Mouse (Mus musculus): ENCODE measurements around the gene Cfap44. TPM values are rescaled to one million over a fixed set of nuclear protein-coding genes. Genes with fewer than 3 reads are reported as not detected.

Gene Cfap44
- polyA plus RNA-seq, 1 experiment: not detected

DNA sequence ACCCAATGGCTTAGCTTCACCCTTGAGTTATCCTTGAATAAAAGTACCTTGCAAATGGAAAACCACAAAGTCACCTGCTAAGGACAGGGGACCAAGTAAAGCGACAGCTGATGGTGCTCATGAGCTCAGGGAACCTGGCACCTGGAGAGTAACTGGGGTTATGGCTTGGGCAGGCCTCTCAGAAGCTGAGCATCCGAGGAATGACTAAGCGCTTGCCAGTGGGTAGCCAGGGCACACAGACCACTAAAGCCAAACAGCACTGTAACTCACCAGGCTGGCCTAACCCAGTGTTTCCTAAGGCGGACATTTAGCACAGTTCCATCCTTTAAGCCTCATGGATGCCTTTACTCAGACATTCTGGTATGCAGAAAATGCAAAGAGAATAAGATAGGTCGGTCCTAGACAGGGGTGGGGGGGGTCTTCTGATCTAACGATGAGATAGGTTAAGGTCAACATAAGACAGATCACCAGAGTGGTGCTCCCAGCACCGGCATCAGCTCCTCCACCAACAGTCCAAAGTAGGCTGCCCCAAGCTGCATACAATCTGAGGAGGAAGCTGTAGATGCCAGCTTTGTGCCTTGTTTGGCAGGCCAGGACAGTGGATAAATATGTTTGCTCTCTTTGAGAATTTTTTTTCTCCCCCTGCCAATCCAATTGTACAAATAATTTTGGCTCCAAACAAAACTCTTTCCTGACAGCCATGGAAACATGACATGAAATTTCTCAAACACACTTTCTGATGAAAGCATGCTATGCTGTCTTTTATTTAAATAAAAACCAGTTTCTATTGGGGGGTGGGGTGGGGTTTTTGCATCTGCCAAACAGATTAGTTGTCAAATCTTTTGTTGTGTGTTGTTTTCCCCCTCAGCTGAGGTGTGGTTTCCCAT lies 115.1 kb downstream of the Cfap44 start:
- no peaks in the 10 kb centered on the region for H3K27me3 ChIP-seq (ENCODE audit: control insufficient read depth, insufficient read depth, low read length)
- no peak overlapping the region for H3K4me3 ChIP-seq (ENCODE audit: extremely low read depth, insufficient read depth, insufficient read length)
- no peaks in the 10 kb centered on the region for H3K4me1 ChIP-seq (ENCODE audit: control insufficient read depth, insufficient read depth, insufficient read length)
- 89% methylated on average over 7 of the region's 7 CpGs for WGBS
- TF ChIP-seq POLR2A (IDR thresholded peaks at IDR 0.05; ENCODE audit: low read depth, low read length) (no peak), CTCF (IDR thresholded peaks at IDR 0.05; ENCODE audit: extremely low read depth, insufficient read depth, insufficient read length, insufficient replicate concordance) (no peak)
- DNase-seq (ENCODE audit: low read depth in 1 of 2, low spot score in 2 of 2): no peak
- no peak overlapping the region for H3K27ac ChIP-seq (ENCODE audit: insufficient read depth, low read length)
- no peaks in the 10 kb centered on the region for H3K36me3 ChIP-seq (ENCODE audit: control insufficient read depth, insufficient read depth, low read length)

DNA sequence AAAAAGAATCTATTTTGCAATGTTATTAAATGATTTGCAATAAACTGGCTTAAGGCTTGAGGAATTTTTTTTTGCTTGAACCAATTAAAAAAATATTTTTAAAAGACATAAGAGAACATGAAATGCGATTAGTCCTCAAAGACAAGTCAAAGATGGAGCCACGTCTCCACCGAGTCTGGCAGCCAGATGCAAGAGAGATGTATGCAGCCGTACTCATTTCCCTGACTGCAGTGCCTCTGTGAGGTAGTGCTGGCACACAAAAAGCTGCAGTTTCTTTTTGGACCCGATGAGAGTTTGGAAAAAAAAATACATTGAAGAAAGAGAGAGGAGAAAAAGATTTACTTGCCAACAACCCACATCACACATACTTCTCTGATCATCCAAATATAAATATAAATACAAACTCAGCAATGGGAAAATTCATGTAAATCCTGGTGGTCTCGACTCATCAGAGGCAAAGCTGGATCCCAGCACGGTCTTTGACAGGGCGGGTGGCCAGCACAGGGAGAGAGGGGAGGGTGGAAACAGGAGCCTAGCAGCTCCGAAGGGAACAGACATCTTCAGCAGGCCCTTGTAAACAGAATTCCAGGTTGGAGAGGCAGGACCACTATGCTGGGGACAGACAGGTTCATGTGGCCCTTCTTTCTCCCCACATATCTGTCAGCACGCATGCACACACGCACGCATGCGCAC lies 116.1 kb downstream of the Cfap44 start:
- WGBS: 90% methylated on average over 13 of the region's 13 CpGs
- TF ChIP-seq POLR2A (IDR thresholded peaks at IDR 0.05; ENCODE audit: low read depth, low read length): no peak
- TF ChIP-seq CTCF (IDR thresholded peaks at IDR 0.05; ENCODE audit: extremely low read depth, insufficient read depth, insufficient read length, insufficient replicate concordance): no peak
- Histone ChIP-seq H3K27me3 (ENCODE audit: control insufficient read depth, insufficient read depth, low read length) (no peaks in the 10 kb centered on the region), H3K27ac (ENCODE audit: insufficient read depth, low read length) (no peak overlapping the region), H3K4me1 (ENCODE audit: control insufficient read depth, insufficient read depth, insufficient read length) (no peaks in the 10 kb centered on the region), H3K4me3 (ENCODE audit: extremely low read depth, insufficient read depth, insufficient read length) (no peak overlapping the region), H3K36me3 (ENCODE audit: control insufficient read depth, insufficient read depth, low read length) (no peaks in the 10 kb centered on the region)
- DNase-seq (ENCODE audit: low read depth in 1 of 2, low spot score in 2 of 2): no peak

DNA sequence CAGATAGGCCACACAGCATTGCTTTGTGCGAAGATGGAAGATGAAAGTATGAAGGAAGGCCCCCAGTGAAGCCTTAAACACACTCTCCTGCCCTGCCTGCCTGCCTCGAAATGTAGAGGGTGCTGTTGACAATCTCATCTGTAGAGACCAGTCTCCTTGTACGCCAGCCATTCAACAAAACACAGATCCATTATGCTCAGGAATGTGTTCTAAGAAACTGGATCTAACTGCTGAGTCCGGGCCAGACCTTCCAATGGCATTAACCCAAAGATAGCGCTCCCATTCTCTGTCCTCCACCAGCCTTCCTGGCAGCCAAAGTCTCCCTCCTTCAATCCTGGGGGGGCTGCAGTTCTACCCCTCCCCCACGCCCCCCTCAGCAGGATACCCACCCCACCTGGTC lies 121.9 kb downstream of the Cfap44 start:
- no peak for DNase-seq (ENCODE audit: low read depth in 1 of 2, low spot score in 2 of 2)
- Histone ChIP-seq H3K4me1 (ENCODE audit: control insufficient read depth, insufficient read depth, insufficient read length) (no peaks in the 10 kb centered on the region), H3K27me3 (ENCODE audit: control insufficient read depth, insufficient read depth, low read length) (no peaks in the 10 kb centered on the region), H3K4me3 (ENCODE audit: extremely low read depth, insufficient read depth, insufficient read length) (no peak overlapping the region), H3K36me3 (ENCODE audit: control insufficient read depth, insufficient read depth, low read length) (no peaks in the 10 kb centered on the region), H3K27ac (ENCODE audit: insufficient read depth, low read length) (no peak overlapping the region)
- TF ChIP-seq CTCF (IDR thresholded peaks at IDR 0.05; ENCODE audit: extremely low read depth, insufficient read depth, insufficient read length, insufficient replicate concordance) (no peak), POLR2A (IDR thresholded peaks at IDR 0.05; ENCODE audit: low read depth, low read length) (no peak)
- WGBS: 87% methylated on average over 6 of the region's 6 CpGs

DNA sequence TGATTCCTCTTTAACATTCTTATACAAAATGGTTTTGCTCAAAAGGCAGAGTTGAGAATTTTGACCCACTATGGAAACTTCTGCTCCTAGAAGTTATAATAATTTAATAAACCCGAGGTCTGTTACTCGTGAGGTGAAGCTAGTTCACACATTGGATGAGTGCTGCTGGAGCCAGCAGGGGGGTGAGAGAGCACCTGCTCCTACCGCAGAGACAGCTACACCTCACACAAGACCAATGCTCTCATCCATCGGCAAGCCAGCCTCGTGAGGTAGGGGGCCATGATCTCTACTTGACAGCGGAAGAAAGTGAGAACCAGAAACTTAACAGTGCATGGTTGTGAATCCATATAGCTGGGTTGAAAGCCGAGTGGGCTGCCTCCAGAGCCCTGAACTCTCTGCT lies 129.0 kb downstream of the Cfap44 start:
- Histone ChIP-seq H3K36me3 (ENCODE audit: control insufficient read depth, insufficient read depth, low read length) (no peaks in the 10 kb centered on the region), H3K4me1 (ENCODE audit: control insufficient read depth, insufficient read depth, insufficient read length) (no peaks in the 10 kb centered on the region), H3K27me3 (ENCODE audit: control insufficient read depth, insufficient read depth, low read length) (no peaks in the 10 kb centered on the region), H3K4me3 (ENCODE audit: extremely low read depth, insufficient read depth, insufficient read length) (no peak overlapping the region), H3K27ac (ENCODE audit: insufficient read depth, low read length) (no peak overlapping the region)
- TF ChIP-seq CTCF (IDR thresholded peaks at IDR 0.05; ENCODE audit: extremely low read depth, insufficient read depth, insufficient read length, insufficient replicate concordance) (no peak), POLR2A (IDR thresholded peaks at IDR 0.05; ENCODE audit: low read depth, low read length) (no peak)
- DNase-seq (ENCODE audit: low read depth in 1 of 2, low spot score in 2 of 2): no peak
- 94% methylated on average over 7 of the region's 7 CpGs for WGBS

DNA sequence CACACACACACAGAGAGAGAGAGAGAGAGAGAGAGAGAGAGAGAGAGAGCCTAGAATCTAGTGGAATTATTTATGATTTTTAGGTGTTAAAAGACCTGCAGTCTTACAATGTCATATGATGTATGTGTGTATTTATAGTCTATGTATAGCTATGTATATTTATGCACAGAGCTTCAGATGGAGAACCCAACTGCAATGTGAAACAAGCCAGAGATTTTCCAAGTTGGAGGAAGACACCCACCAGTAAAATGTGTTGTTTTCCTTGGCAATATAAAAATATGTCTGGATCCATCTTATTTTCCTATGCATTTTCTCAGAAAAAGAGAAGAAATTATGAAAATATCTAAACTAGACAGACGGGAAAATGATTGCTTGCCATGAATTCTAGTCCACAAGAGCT lies 131.4 kb downstream of the Cfap44 start:
- H3K36me3 ChIP-seq (ENCODE audit: control insufficient read depth, insufficient read depth, low read length): no peaks in the 10 kb centered on the region
- no peaks in the 10 kb centered on the region for H3K4me1 ChIP-seq (ENCODE audit: control insufficient read depth, insufficient read depth, insufficient read length)
- H3K4me3 ChIP-seq (ENCODE audit: extremely low read depth, insufficient read depth, insufficient read length): no peak overlapping the region
- 80% methylated on average over 1 of the region's 1 CpGs for WGBS
- H3K27ac ChIP-seq (ENCODE audit: insufficient read depth, low read length): no peak overlapping the region
- no peaks in the 10 kb centered on the region for H3K27me3 ChIP-seq (ENCODE audit: control insufficient read depth, insufficient read depth, low read length)
- DNase-seq (ENCODE audit: low read depth in 1 of 2, low spot score in 2 of 2): no peak
- TF ChIP-seq POLR2A (IDR thresholded peaks at IDR 0.05; ENCODE audit: low read depth, low read length) (no peak), CTCF (IDR thresholded peaks at IDR 0.05; ENCODE audit: extremely low read depth, insufficient read depth, insufficient read length, insufficient replicate concordance) (no peak)

DNA sequence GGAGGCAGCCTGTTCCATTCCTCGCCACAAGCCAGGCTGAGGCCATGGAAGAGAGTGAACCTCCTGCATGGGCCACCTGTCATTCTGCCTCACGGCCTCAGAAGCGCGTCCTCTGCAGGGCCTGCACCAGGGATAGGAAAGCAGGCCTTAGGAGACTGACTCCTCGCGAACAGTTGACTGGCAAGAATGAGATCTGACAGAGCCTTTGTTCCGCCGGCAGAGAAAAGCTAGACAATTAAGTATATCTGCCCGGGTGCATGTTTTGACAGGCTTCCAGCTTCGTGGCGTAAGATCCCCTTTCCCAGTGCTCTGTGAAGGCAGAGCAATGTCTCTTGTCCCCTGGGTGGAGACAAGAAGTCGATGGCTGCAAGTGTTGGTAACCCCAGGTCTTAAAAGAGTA lies 132.1 kb downstream of the Cfap44 start:
- H3K4me1 ChIP-seq (ENCODE audit: control insufficient read depth, insufficient read depth, insufficient read length): no peaks in the 10 kb centered on the region
- no peak for TF ChIP-seq POLR2A (IDR thresholded peaks at IDR 0.05; ENCODE audit: low read depth, low read length)
- no peak for TF ChIP-seq CTCF (IDR thresholded peaks at IDR 0.05; ENCODE audit: extremely low read depth, insufficient read depth, insufficient read length, insufficient replicate concordance)
- DNase-seq (ENCODE audit: low read depth in 1 of 2, low spot score in 2 of 2): no peak
- H3K27me3 ChIP-seq (ENCODE audit: control insufficient read depth, insufficient read depth, low read length): no peaks in the 10 kb centered on the region
- 81% methylated on average over 12 of the region's 12 CpGs for WGBS
- H3K27ac ChIP-seq (ENCODE audit: insufficient read depth, low read length): no peak overlapping the region
- no peak overlapping the region for H3K4me3 ChIP-seq (ENCODE audit: extremely low read depth, insufficient read depth, insufficient read length)
- no peaks in the 10 kb centered on the region for H3K36me3 ChIP-seq (ENCODE audit: control insufficient read depth, insufficient read depth, low read length)
